Mouse (Mus musculus) lung, embryonic 14.5 days (tissue): ENCODE results near the gene Abca7. TPM values are rescaled to one million over a fixed set of nuclear protein-coding genes. Genes with fewer than 3 reads are reported as not detected.

Source experiments
- ATAC-seq: fragments of 200-750 bp; cut with Nextera tagmentation; 2 replicates; pipeline ENCODE4 v1.8.0; 2017; ENCODE audit warnings: mild to moderate bottlenecking, moderate TSS enrichment, moderate library complexity; ENCODE audit not compliant: insufficient read depth
- DNase-seq: peaks from one replicate; pipeline ENCODE4 v3.0.0-alpha.2; 2015
- H3K27ac ChIP-seq: fragments of 300-500 bp; sonication (generic); 2 replicates; pipeline ENCODE4 v1.5.1; 2014; ENCODE audit warnings: low read depth, mild to moderate bottlenecking, moderate library complexity
- H3K27me3 ChIP-seq: fragments of 300-500 bp; sonication (generic); 2 replicates; pipeline ENCODE4 v1.6.1; 2014; ENCODE audit warnings: low read length, control low read depth; ENCODE audit not compliant: insufficient read depth
- H3K36me3 ChIP-seq: fragments of 300-500 bp; sonication (generic); 2 replicates; pipeline ENCODE4 v1.6.1; 2014; ENCODE audit warnings: control low read depth; ENCODE audit not compliant: insufficient read depth
- H3K4me1 ChIP-seq: fragments of 300-500 bp; sonication (generic); 2 replicates; pipeline ENCODE4 v1.6.1; 2014; ENCODE audit warnings: antibody characterized with exemption, control low read depth; ENCODE audit not compliant: insufficient read depth
- H3K4me2 ChIP-seq: fragments of 300-500 bp; sonication (generic); 2 replicates; pipeline ENCODE4 v1.6.1; 2014; ENCODE audit warnings: mild to moderate bottlenecking
- H3K4me3 ChIP-seq: fragments of 300-500 bp; sonication (generic); 2 replicates; pipeline ENCODE4 v1.5.1; 2014; ENCODE audit warnings: low read depth, low read length
- H3K9ac ChIP-seq: fragments of 300-500 bp; sonication (generic); 2 replicates; pipeline ENCODE4 v1.6.1; 2014
- H3K9me3 ChIP-seq: fragments of 300-500 bp; sonication (generic); 2 replicates; pipeline ENCODE4 v1.6.1; 2016; ENCODE audit warnings: low read depth, low read length, control low read depth
- CTCF ChIP-seq: IDR thresholded peaks from 2 replicates; pipeline ENCODE4 v1.5.1; 2016; ENCODE audit warnings: antibody characterized with exemption, low read depth
- WGBS: fragments of 180-500 bp; shearing (Covaris S2); extraction: QIAGEN DNeasy Blood & Tissue Kit; methylation state at CpG from one replicate; pipeline ENCODE4 v1.1.7; 2014; 5-methylcytosine and 5-hydroxymethylcytosine counted together
- polyA plus RNA-seq: library from polyadenylated mRNA; unstranded; fragments of >200 nt; fragmentation: Nextera tagmentation; extraction: Ambion mirVana; gene quantifications from 2 replicates; pipeline ENCODE4 v1.2.1, GENCODE M21; 2014

Gene Abca7
- polyA plus RNA-seq, 1 experiment from 2014 or later, result 3.5 TPM

DNA sequence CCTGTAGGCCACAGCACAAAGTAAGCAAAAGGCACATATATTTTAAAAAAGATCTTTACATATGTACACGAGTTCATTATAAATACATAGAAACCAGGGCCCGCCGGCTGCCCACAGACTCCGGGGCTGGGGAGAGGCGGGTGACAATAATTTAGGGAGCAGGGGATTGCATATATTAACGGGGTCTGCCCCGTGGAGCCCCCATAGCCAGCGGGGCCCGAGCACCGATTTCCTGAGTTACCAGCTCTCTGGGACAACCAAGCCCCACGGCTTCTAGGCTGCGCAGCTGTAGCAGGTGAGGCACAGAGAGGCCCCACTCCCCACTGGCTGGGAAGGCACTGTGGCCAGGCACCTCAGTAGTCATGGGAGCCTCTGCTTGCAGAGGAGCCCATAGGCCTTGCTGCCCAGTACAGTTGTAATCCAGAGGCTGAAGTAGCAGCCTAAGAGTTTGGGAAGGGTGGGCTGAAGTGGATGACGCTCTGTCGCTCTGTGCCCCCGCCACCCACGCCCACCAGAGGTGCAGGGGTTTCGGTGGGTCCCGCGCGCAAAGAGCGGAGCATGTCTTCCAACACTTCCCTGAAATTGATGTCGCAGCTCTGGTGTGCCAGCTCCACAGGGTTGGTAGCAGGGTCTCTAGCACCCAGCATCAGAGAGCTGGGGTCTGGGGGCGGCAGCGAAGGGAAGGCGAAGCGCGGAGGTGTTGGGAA lies 60.8 kb downstream of the Abca7 start:
- Histone ChIP-seq H3K27ac (no peak overlapping the region), H3K36me3 (peaks cover 65% of the 10 kb centered on the region)

DNA sequence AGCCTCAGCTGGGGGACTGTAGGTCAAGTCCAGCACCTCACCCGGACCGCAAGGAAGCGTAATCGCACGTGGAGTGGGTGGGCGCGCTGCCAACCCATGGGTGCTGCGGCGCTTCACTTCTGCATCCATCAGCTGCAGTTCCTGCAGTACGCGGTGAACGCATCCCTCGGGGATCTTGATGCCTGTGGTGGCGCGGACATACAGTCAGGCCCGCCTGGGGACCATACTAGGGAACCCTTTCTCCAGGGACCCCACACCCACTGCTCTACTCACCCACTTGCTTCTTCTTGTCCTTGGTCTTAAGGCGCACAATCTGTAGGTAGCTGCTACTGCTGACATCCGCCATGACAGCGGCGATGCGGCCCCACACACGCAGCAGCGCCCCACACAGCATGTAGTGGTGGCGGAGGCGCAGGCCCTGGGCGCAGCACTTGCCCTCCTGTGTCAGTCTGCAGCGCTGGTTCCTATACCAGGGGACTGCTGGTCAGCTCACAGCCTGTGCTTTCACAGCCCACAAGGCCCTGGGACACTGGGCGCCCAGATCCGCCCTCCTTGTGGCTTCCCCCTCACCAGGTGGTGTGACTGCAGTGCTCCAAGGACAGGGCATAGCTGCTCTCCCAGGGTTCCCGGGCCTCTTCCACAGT lies 61.5 kb downstream of the Abca7 start:
- WGBS, result 72% methylated on average over 28 of the region's 30 CpGs
- Histone ChIP-seq H3K9ac (no peak overlapping the region), H3K4me1 (peaks cover 6% of the 10 kb centered on the region), H3K9me3 (no peaks in the 10 kb centered on the region), H3K36me3 (peaks cover 72% of the 10 kb centered on the region), H3K27me3 (no peaks in the 10 kb centered on the region), H3K4me2 (no peak overlapping the region), H3K4me3 (no peak overlapping the region), H3K27ac (no peak overlapping the region)
- ATAC-seq (no peak), DNase-seq (no peak)
- no peak for TF ChIP-seq CTCF

More for the DNA sequence above, 60.8 kb downstream of the Abca7 start:
- no peak for TF ChIP-seq CTCF
- H3K4me1 ChIP-seq, result peaks cover 6% of the 10 kb centered on the region
- H3K4me3 ChIP-seq, result no peak overlapping the region
- WGBS, result 87% methylated on average over 27 of the region's 27 CpGs
- H3K27me3 ChIP-seq, result no peaks in the 10 kb centered on the region
- ATAC-seq, result no peak
- H3K4me2 ChIP-seq, result no peak overlapping the region
- H3K9me3 ChIP-seq, result no peaks in the 10 kb centered on the region
- H3K9ac ChIP-seq, result no peak overlapping the region
- DNase-seq, result no peak

DNA sequence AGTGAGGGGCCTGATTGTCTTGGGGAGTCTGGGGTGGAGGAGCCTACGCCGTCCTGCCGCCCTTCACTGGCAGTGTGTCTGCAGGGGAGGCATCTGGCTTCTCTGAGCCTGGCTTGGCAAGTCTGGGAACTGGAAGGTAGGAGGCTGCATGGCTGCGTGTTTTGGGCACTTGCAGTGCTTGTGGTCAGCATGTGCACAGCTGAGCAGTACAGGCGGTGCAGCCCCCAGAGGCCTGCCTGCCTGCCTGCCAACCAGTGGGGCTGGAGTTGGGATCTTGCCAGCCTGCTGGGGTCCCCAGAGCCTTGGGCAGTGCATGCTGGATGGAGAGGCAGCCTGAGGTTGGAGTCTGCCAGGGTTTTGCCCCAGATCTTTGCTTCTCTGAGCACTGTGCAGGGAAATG lies 66.8 kb downstream of the Abca7 start:
- DNase-seq, result no peak
- Histone ChIP-seq H3K36me3 (peaks cover 75% of the 10 kb centered on the region), H3K9me3 (no peaks in the 10 kb centered on the region), H3K9ac (no peak overlapping the region), H3K4me3 (no peak overlapping the region), H3K4me2 (no peak overlapping the region), H3K27me3 (no peaks in the 10 kb centered on the region), H3K27ac (no peak overlapping the region), H3K4me1 (no peaks in the 10 kb centered on the region)
- ATAC-seq, result no peak
- TF ChIP-seq CTCF, result no peak
- 87% methylated on average over 5 of the region's 5 CpGs for WGBS

DNA sequence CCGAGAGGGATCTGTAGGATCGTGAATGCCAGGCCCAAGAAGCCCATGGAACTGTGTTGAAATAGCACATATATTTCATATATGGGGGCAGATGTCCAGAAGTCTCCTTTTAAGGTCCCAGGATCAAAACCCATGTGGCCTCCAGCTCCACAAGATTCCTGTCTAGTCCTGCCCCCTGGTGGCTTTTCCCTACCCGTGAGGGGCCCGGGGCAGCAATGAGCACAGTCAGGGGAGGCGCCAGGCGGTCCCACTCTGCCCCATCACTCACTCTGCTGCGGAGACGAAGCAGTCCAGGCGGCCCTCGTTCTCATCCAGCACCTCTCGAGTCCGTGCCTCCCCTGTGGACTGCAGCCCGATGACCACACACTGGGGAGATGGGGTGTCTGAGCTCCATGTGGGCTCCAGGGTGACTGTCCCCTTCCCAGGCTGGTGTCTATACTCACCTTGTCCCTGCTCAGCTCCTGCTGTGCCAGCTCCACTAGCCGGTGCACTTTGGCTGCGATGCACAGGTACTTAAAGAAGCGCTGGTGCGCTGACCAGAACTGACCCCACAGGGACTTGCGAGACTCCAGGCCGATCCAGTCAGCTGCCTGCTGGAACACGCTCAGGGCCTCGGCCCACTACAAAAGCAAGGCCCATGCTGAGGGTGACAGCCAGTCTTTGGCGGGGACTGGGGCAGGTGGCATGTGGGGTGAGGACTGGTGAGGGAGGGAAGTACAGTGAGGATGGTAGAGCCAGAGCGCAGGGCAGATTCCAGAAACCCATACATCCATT lies 67.8 kb downstream of the Abca7 start:
- DNase-seq (no peak), ATAC-seq (no peak)
- WGBS, result 71% methylated on average over 23 of the region's 23 CpGs
- Histone ChIP-seq H3K9ac (no peak overlapping the region), H3K4me2 (no peak overlapping the region), H3K4me1 (no peaks in the 10 kb centered on the region), H3K36me3 (peaks cover 69% of the 10 kb centered on the region), H3K9me3 (no peaks in the 10 kb centered on the region), H3K27ac (no peak overlapping the region), H3K27me3 (no peaks in the 10 kb centered on the region), H3K4me3 (no peak overlapping the region)
- TF ChIP-seq CTCF, result peak; percentile 27

Other genes starting within 250 kb of the Abca7 start
- gene Polrmt, start 249.9 kb upstream of the Abca7 start, polyA plus RNA-seq, result 44.2 and 44.6 TPM in 2 replicates
- 0.30 and 0.41 TPM in 2 replicates for gene Fgf22, start 241.4 kb upstream of the Abca7 start, polyA plus RNA-seq
- gene Rnf126, start 229.5 kb upstream of the Abca7 start, polyA plus RNA-seq, result 107 and 123 TPM in 2 replicates
- 12.2 and 12.4 TPM in 2 replicates for gene Fstl3, start 219.2 kb upstream of the Abca7 start, polyA plus RNA-seq
- 0.11 TPM in 1 of 2 replicates, not detected in the other for gene Prss57, start 205.5 kb upstream of the Abca7 start, polyA plus RNA-seq
- gene Palm, start 202.9 kb upstream of the Abca7 start, polyA plus RNA-seq, result 68.1 and 72.4 TPM in 2 replicates
- gene Misp, start 175.5 kb upstream of the Abca7 start, polyA plus RNA-seq, result 5.0 and 6.1 TPM in 2 replicates
- gene Ptbp1, start 142.1 kb upstream of the Abca7 start, polyA plus RNA-seq, result 355 and 366 TPM in 2 replicates
- 3.5 and 3.7 TPM in 2 replicates for gene Prtn3, start 122.0 kb upstream of the Abca7 start, polyA plus RNA-seq
- 31.3 and 37.4 TPM in 2 replicates for gene Plppr3, start 121.9 kb upstream of the Abca7 start, polyA plus RNA-seq
- gene Elane, start 110.2 kb upstream of the Abca7 start, polyA plus RNA-seq, result 0.18 and 0.26 TPM in 2 replicates
- gene Cfd, start 105.6 kb upstream of the Abca7 start, polyA plus RNA-seq, result not detected in 2 replicates
- gene Med16, start 87.6 kb upstream of the Abca7 start, polyA plus RNA-seq, result 55.5 and 58.7 TPM in 2 replicates
- gene Gm26602, start 85.6 kb upstream of the Abca7 start, polyA plus RNA-seq, result 4.1 TPM in 1 of 2 replicates, not detected in the other
- gene Kiss1r, start 79.5 kb upstream of the Abca7 start, polyA plus RNA-seq, result 0.70 and 1.2 TPM in 2 replicates
- 127 and 132 TPM in 2 replicates for gene R3hdm4, start 75.3 kb upstream of the Abca7 start, polyA plus RNA-seq
- 5.1 and 5.4 TPM in 2 replicates for gene Arid3a, start 69.5 kb upstream of the Abca7 start, polyA plus RNA-seq
- 113 and 124 TPM in 2 replicates for gene Wdr18, start 36.3 kb upstream of the Abca7 start, polyA plus RNA-seq
- 0.30 and 0.41 TPM in 2 replicates for gene Grin3b, start 25.8 kb upstream of the Abca7 start, polyA plus RNA-seq
- 19.3 and 23.4 TPM in 2 replicates for gene Tmem259, start 12.2 kb upstream of the Abca7 start, polyA plus RNA-seq
- 354 and 364 TPM in 2 replicates for gene Cnn2, start 7.9 kb upstream of the Abca7 start, polyA plus RNA-seq
- 11.2 and 13.2 TPM in 2 replicates for gene Arhgap45, start 20.2 kb downstream of the Abca7 start, polyA plus RNA-seq
- gene Polr2e, start 43.3 kb downstream of the Abca7 start, polyA plus RNA-seq, result 240 and 258 TPM in 2 replicates
- gene Gpx4, start 50.7 kb downstream of the Abca7 start, polyA plus RNA-seq, result 471 and 474 TPM in 2 replicates
- 13.9 and 16.3 TPM in 2 replicates for gene Sbno2, start 109.1 kb downstream of the Abca7 start, polyA plus RNA-seq
- 28.7 and 29.7 TPM in 2 replicates for gene Stk11, start 119.3 kb downstream of the Abca7 start, polyA plus RNA-seq
- gene Atp5d, start 142.1 kb downstream of the Abca7 start, polyA plus RNA-seq, result 493 and 529 TPM in 2 replicates
- gene Cbarp, start 144.3 kb downstream of the Abca7 start, polyA plus RNA-seq, result 3.8 and 5.5 TPM in 2 replicates
- gene Midn, start 151.8 kb downstream of the Abca7 start, polyA plus RNA-seq, result 32.6 and 34.2 TPM in 2 replicates
- 71.8 and 71.9 TPM in 2 replicates for gene Cirbp, start 169.5 kb downstream of the Abca7 start, polyA plus RNA-seq
- 8.3 and 9.7 TPM in 2 replicates for gene 1600002K03Rik, start 176.4 kb downstream of the Abca7 start, polyA plus RNA-seq
- gene Efna2, start 183.0 kb downstream of the Abca7 start, polyA plus RNA-seq, result 19.6 and 22.7 TPM in 2 replicates
- gene Mum1, start 229.9 kb downstream of the Abca7 start, polyA plus RNA-seq, result 56.8 and 63.4 TPM in 2 replicates